Mouse (Mus musculus) gastrocnemius, adult 2 months (tissue): ENCODE measurements at regions not wholly inside any gene's neighbourhood (a gene's known extent, or its start where the extent isn't known, plus 50 kb on each side); places are given as distances from the start of the nearest gene placed in this dataset.

Experiments used
- DNase-seq: peaks from one replicate; pipeline ENCODE4 v3.0.0; 2022
- H3K27ac ChIP-seq: fragments of 200-600 bp; 2 replicates; pipeline ENCODE4 v1.8.1; 2022; ENCODE audit warnings: mild to moderate bottlenecking
- H3K4me3 ChIP-seq: fragments of 200-600 bp; 2 replicates; pipeline ENCODE4 v1.8.1; 2022; ENCODE audit warnings: mild to moderate bottlenecking, moderate library complexity
- CTCF ChIP-seq: fragments of 200-600 bp; IDR thresholded peaks from 2 replicates; pipeline ENCODE4 v1.8.1; 2022; ENCODE audit warnings: antibody characterized with exemption, mild to moderate bottlenecking, moderate library complexity
- intact Hi-C: fragments of 180-260 bp; cut with DNase I; formaldehyde crosslinking; loops from one replicate; pipeline ENCODE4 v1.15.1; 2025

DNA sequence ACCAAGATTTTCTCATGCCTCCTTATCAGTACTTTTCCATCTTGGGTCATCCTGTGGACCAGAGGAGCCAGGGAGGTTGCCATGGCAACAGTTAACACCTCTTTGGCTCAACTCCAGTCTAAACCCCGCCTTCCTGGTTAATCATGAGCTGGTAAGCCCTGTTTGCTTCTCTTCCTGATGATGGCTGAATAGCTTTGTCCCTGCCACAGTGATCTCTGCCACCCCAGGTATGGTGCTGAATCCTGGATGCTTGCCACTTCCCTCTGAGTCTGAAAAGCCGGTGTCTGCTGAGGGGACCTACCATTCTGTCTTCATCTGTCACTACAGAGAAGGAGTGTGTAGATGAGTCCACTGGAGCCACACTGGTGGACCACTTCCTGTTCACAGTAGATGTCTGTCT, 223.8 kb upstream of the Chd6 start:
- H3K4me3 ChIP-seq: no peak overlapping the region
- no peak overlapping the region for H3K27ac ChIP-seq
- no peak for TF ChIP-seq CTCF
- DNase-seq: no peak
- intact Hi-C loops: no loop called here

GRCm38 (mm10) chr2:161331850-161332365, 223.0 kb upstream of the Chd6 start:
- no peak overlapping the region for H3K27ac ChIP-seq
- TF ChIP-seq CTCF: no peak
- H3K4me3 ChIP-seq: no peak overlapping the region
- DNase-seq: no peak
- intact Hi-C loops: no loop called here

DNA sequence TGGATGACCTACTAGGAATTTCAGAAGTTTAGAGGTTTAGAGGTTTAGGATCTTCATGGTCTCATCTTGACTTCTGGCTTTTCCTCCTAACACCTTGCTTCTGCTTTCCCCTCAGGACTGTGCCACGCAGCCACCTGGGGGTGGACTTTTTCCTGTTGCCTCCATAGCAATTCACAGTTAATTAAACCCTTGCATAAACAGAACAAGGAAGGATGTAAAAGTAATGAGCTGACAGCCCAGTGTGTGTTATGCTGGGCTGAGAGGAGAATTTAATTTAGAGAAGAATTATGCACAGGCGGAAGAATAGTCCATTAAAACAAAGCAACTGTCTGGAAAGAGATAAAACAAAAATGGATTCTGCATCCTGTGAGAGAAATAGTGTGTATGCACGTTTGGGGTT, 193.9 kb upstream of the Chd6 start:
- intact Hi-C loops: no loop called here
- no peak for TF ChIP-seq CTCF
- H3K4me3 ChIP-seq: no peak overlapping the region

DNA sequence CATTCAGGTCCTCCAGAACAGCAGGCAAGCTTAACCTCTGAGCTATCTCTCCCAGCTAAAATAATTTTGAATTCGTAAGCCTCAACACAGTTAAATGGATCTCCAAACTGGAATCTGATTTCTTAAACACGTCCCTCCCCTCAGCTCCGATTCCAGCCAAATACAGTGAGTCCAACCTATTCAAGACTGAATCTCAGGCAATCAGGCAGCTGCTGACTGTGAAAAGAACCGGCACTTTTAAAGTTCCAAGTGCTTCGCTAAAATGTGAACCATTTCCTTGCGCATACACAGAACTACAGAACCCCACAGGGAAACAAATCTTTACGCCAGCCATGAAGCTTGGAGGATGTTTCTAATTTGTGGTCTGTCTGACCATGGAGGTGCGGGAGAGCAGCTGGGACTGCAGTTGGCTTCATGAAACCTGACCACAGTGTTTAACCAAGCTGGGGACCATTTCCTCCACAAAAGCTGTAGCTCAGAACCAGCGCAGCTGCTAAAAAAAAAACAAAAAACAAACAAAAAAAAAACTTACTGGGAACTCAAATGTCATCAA, 160.1 kb upstream of the Chd6 start:
- intact Hi-C loops: no loop called here
- H3K4me3 ChIP-seq: no peak overlapping the region
- no peak overlapping the region for H3K27ac ChIP-seq
- no peak for DNase-seq
- TF ChIP-seq CTCF: no peak

More for the DNA sequence above, 193.9 kb upstream of the Chd6 start:
- no peak for DNase-seq
- no peak overlapping the region for H3K27ac ChIP-seq

GRCm38 (mm10) chr2:161266476-161266875, 157.6 kb upstream of the Chd6 start:
- no peak for TF ChIP-seq CTCF
- no peak for DNase-seq
- no peak overlapping the region for H3K4me3 ChIP-seq
- intact Hi-C loops: no loop called here
- H3K27ac ChIP-seq: no peak overlapping the region

DNA sequence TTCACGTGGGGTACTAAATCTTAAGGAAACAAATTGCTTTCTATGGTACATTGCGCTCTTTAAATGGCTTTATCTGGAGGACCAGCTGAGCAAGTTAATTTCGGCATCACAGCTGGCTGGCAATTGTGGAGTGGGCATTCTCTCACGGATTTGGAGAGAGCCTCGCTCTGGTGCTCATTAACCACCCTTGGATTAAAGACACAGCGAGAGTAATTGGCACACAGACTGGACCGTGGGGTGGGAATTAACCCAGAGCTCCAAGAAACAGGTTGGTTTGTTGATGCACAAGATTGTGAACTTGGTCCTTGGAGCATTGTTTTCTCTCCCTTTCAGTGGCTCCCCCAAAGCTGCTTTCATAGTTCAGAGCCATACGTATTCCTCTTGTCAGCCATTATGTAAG, 156.3 kb upstream of the Chd6 start:
- intact Hi-C loops: no loop called here
- H3K27ac ChIP-seq: no peak overlapping the region

GRCm38 (mm10) chr2:161252761-161253160, 143.9 kb upstream of the Chd6 start:
- Histone ChIP-seq H3K4me3 (no peak overlapping the region), H3K27ac (no peak overlapping the region)
- no peak for DNase-seq
- intact Hi-C loops: no loop called here
- no peak for TF ChIP-seq CTCF

More for the DNA sequence above, 156.3 kb upstream of the Chd6 start:
- H3K4me3 ChIP-seq: no peak overlapping the region
- TF ChIP-seq CTCF: no peak
- DNase-seq: no peak

- no peak for TF ChIP-seq CTCF
- Histone ChIP-seq H3K27ac (no peak overlapping the region), H3K4me3 (no peak overlapping the region)
- DNase-seq: no peak
- intact Hi-C loops: no loop called here
These were observed 132.8 kb upstream of the Chd6 start for GRCm38 (mm10) chr2:161241665-161242064.

DNA sequence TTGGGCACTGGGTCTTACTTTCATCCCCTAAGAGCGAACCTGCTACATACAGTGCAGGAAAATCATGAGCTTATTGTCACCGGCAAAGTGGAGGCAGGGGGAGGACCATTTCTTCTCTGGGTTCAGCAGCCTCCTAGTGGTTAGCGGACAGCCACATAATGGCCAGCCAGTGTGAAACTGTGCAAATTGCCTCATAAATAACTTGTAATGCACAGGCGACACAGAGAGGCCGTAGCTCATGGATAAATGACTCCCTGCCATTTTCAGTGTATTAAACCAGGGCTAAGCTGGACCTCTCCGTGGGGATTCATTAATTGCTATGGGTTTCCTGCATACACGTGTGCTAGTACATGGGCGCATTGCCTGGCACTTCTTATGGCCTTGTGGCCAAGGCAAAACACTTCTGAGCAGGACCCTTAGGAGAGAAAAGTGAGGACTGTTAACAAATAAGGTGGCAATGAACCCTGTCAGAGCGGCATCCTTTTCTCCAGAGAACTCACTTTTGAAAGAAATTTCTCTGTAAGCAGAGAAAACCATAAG, 128.5 kb upstream of the Chd6 start:
- TF ChIP-seq CTCF: no peak

DNA sequence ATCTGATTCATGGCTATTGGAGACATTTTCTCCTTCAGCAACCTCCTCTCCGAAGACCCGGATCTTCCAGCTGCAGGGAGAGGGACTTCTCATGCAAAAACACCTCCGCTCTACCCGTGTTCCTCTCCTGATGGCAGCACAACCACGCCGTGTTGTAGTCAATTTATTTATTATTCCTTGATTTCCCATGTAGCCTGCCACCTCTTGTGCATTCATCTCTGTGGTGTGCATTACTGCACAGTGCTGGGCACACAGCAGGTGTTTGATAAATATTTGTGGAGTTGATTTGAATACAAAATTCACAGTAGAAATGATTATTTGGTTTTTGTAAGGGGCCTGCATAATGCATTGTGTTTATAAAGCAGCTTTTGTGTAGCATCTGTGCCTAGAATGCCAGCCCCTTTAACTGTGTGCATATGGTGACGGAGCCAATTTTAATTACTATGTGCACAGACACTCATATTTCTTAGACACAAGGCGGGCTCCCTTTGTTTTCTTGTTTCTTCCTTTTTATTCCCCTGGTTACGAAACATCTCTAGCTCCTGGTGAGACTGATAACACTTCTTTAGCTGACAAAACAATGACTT, 124.4 kb upstream of the Chd6 start:
- no peak for DNase-seq
- TF ChIP-seq CTCF: no peak
- H3K27ac ChIP-seq: no peak overlapping the region
- intact Hi-C loops: no loop called here
- no peak overlapping the region for H3K4me3 ChIP-seq

More for the DNA sequence above, 128.5 kb upstream of the Chd6 start:
- intact Hi-C loops: no loop called here
- DNase-seq: no peak
- no peak overlapping the region for H3K27ac ChIP-seq
- no peak overlapping the region for H3K4me3 ChIP-seq

- TF ChIP-seq CTCF: no peak
- H3K4me3 ChIP-seq: no peak overlapping the region
- intact Hi-C loops: no loop called here
- no peak overlapping the region for H3K27ac ChIP-seq
- DNase-seq: no peak
These were observed 122.5 kb upstream of the Chd6 start for GRCm38 (mm10) chr2:161231405-161231804.

- Histone ChIP-seq H3K4me3 (no peak overlapping the region), H3K27ac (no peak overlapping the region)
- no peak for DNase-seq
- TF ChIP-seq CTCF: no peak
- intact Hi-C loops: loop anchor here (10.0 kb wide), 1 partner anchor 299 kb away; no protein-coding TSS in a partner anchor
These were observed 106.9 kb upstream of the Chd6 start for GRCm38 (mm10) chr2:161215736-161216135.

- Histone ChIP-seq H3K27ac (no peak overlapping the region), H3K4me3 (peak overlapping the region; percentile 29)
- no peak; the same call in 1 of the 2 replicates for TF ChIP-seq CTCF
- intact Hi-C loops: loop anchor here (10.0 kb wide), 1 partner anchor 300 kb away; no protein-coding TSS in a partner anchor
- DNase-seq: peak; percentile 77
These were observed 106.0 kb upstream of the Chd6 start for GRCm38 (mm10) chr2:161214681-161215458.
